Mouse (Mus musculus) heart, postnatal 0 days (tissue): ENCODE data around the gene 4932438H23Rik. TPM values are rescaled to one million over a fixed set of nuclear protein-coding genes. Genes with fewer than 3 reads are reported as not detected.
A peak's percentile ranks its signal among the peaks of the same experiment; 100 is the strongest.

Experiments
- ATAC-seq: fragments of 200-750 bp; cut with Nextera tagmentation; 2 replicates; pipeline ENCODE4 v1.8.0; 2017; ENCODE audit warnings: low read depth, moderate number of reproducible peaks, moderate library complexity; ENCODE audit not compliant: insufficient read depth
- DNase-seq: peaks from one replicate; pipeline ENCODE4 v3.0.0-alpha.2; 2016; ENCODE audit warnings: low spot score
- H3K27ac ChIP-seq: fragments of 300-500 bp; sonication (generic); 2 replicates; pipeline ENCODE4 v1.5.1; 2014; ENCODE audit warnings: low read depth, mild to moderate bottlenecking
- H3K27me3 ChIP-seq: fragments of 300-500 bp; sonication (generic); 2 replicates; pipeline ENCODE4 v1.6.1; 2014; ENCODE audit warnings: low read length, mixed read lengths; ENCODE audit not compliant: control insufficient read depth, insufficient read depth
- H3K36me3 ChIP-seq: fragments of 300-500 bp; sonication (generic); replicated peaks from 2 replicates; pipeline ENCODE4 v1.6.1; 2014; ENCODE audit warnings: low read length, mixed read lengths; ENCODE audit not compliant: control insufficient read depth, insufficient read depth
- H3K4me1 ChIP-seq: fragments of 300-500 bp; sonication (generic); 2 replicates; pipeline ENCODE4 v1.6.1; 2014; ENCODE audit warnings: antibody characterized with exemption; ENCODE audit not compliant: control insufficient read depth, insufficient read depth
- H3K4me2 ChIP-seq: fragments of 300-500 bp; sonication (generic); 2 replicates; pipeline ENCODE4 v1.6.1; 2014; ENCODE audit warnings: low read depth, mild to moderate bottlenecking, low read length, moderate library complexity
- H3K4me3 ChIP-seq: fragments of 300-500 bp; sonication (generic); 2 replicates; pipeline ENCODE4 v1.5.1; 2014; ENCODE audit warnings: low read depth, low read length
- H3K9ac ChIP-seq: fragments of 300-500 bp; sonication (generic); replicated peaks from 2 replicates; pipeline ENCODE4 v1.6.1; 2014; ENCODE audit warnings: low read depth, low read length, mixed read lengths
- H3K9me3 ChIP-seq: fragments of 300-500 bp; sonication (generic); replicated peaks from 2 replicates; pipeline ENCODE4 v1.6.1; 2016; ENCODE audit warnings: low read length; ENCODE audit not compliant: control insufficient read depth
- CTCF ChIP-seq: IDR thresholded peaks from 2 replicates; pipeline ENCODE4 v1.5.1; 2016; ENCODE audit warnings: antibody characterized with exemption, control low read depth, low read depth
- EP300 ChIP-seq: IDR thresholded peaks from 2 replicates; pipeline ENCODE4 v1.6.1; 2016; ENCODE audit warnings: antibody characterized with exemption, low read depth
- WGBS: fragments of 180-500 bp; shearing (Covaris S2); extraction: QIAGEN DNeasy Blood & Tissue Kit; methylation state at CpG from one replicate; pipeline ENCODE4 v1.1.7; 2014; 5-methylcytosine and 5-hydroxymethylcytosine counted together
- polyA plus RNA-seq: library from polyadenylated mRNA; unstranded; fragments of >200 nt; fragmentation: Nextera tagmentation; extraction: Ambion mirVana; gene quantifications from 2 replicates; pipeline ENCODE4 v1.2.1, GENCODE M21; 2015
- total RNA-seq: library from RNA; depleted of rRNA; stranded (reverse); fragments of >200 nt; gene quantifications from 2 replicates; pipeline ENCODE4 v1.2.3, GENCODE M21; 2014; ENCODE audit warnings: low replicate concordance

4932438H23Rik gene
- total and polyA plus RNA-seq, 2 experiments from 2014 or later, result 0.11 to 0.14 TPM

- no peaks in the 10 kb centered on the region for H3K27me3 ChIP-seq
- peaks cover 96% of the 10 kb centered on the region for H3K36me3 ChIP-seq
- no peak for DNase-seq
- H3K27ac ChIP-seq, result no peak overlapping the region
- no peaks in the 10 kb centered on the region for H3K9me3 ChIP-seq
- 85% methylated on average over 1 of the region's 1 CpGs for WGBS
- H3K4me1 ChIP-seq, result no peaks in the 10 kb centered on the region
- ATAC-seq, result no peak
- TF ChIP-seq EP300 (no peak), CTCF (peak; percentile 28)
- no peak overlapping the region for H3K9ac ChIP-seq
- H3K4me3 ChIP-seq, result no peak overlapping the region
- H3K4me2 ChIP-seq, result no peak overlapping the region
These were observed 71.5 kb downstream of the 4932438H23Rik start for GRCm38 (mm10) chr16:91023384-91023783.

- H3K36me3 ChIP-seq, result peaks cover 90% of the 10 kb centered on the region
- H3K27ac ChIP-seq, result no peak overlapping the region
- H3K4me3 ChIP-seq, result no peak overlapping the region
- no peaks in the 10 kb centered on the region for H3K9me3 ChIP-seq
- no peaks in the 10 kb centered on the region for H3K27me3 ChIP-seq
- ATAC-seq (no peak), DNase-seq (no peak)
- H3K4me1 ChIP-seq, result no peaks in the 10 kb centered on the region
- 87% methylated on average over 10 of the region's 10 CpGs for WGBS
- TF ChIP-seq CTCF (no peak), EP300 (no peak)
- H3K9ac ChIP-seq, result no peak overlapping the region
- no peak overlapping the region for H3K4me2 ChIP-seq
These were observed 74.0 kb downstream of the 4932438H23Rik start for GRCm38 (mm10) chr16:91020842-91021483.

GRCm38 (mm10) chr16:91019476-91019875 lies 75.4 kb downstream of the 4932438H23Rik start:
- H3K9ac ChIP-seq, result no peak overlapping the region
- no peaks in the 10 kb centered on the region for H3K9me3 ChIP-seq
- TF ChIP-seq EP300, result no peak
- TF ChIP-seq CTCF, result no peak
- H3K27me3 ChIP-seq, result no peaks in the 10 kb centered on the region
- H3K27ac ChIP-seq, result no peak overlapping the region
- H3K4me1 ChIP-seq, result no peaks in the 10 kb centered on the region
- H3K36me3 ChIP-seq, result peaks cover 89% of the 10 kb centered on the region
- no peak overlapping the region for H3K4me3 ChIP-seq
- WGBS, result 88% methylated on average over 4 of the region's 4 CpGs
- ATAC-seq (no peak), DNase-seq (no peak)
- H3K4me2 ChIP-seq, result no peak overlapping the region

- H3K4me3 ChIP-seq, result no peak overlapping the region
- H3K9me3 ChIP-seq, result no peaks in the 10 kb centered on the region
- no peak overlapping the region for H3K27ac ChIP-seq
- DNase-seq (no peak), ATAC-seq (no peak)
- TF ChIP-seq EP300, result no peak
- no peak for TF ChIP-seq CTCF
- H3K27me3 ChIP-seq, result no peaks in the 10 kb centered on the region
- H3K4me1 ChIP-seq, result no peaks in the 10 kb centered on the region
- no peak overlapping the region for H3K9ac ChIP-seq
- peaks cover 60% of the 10 kb centered on the region for H3K36me3 ChIP-seq
- WGBS, result 77% methylated on average over 4 of the region's 4 CpGs
- no peak overlapping the region for H3K4me2 ChIP-seq
These were observed 79.2 kb downstream of the 4932438H23Rik start for GRCm38 (mm10) chr16:91015761-91016160.

GRCm38 (mm10) chr16:91011847-91012246 lies 83.1 kb downstream of the 4932438H23Rik start:
- Histone ChIP-seq H3K27ac (peak overlapping the region; percentile 90), H3K4me3 (peak overlapping the region; percentile 91), H3K4me1 (peaks cover 7% of the 10 kb centered on the region; the same call in 1 of the 2 replicates), H3K27me3 (no peaks in the 10 kb centered on the region), H3K4me2 (peak overlapping the region; percentile 73), H3K9ac (no peak overlapping the region), H3K36me3 (peaks cover 24% of the 10 kb centered on the region), H3K9me3 (no peaks in the 10 kb centered on the region)
- ATAC-seq (no peak), DNase-seq (no peak)
- TF ChIP-seq EP300 (no peak), CTCF (no peak)
- 26% methylated on average over 3 of the region's 3 CpGs for WGBS
